12 mouse cellular contexts compared by ENCODE assay signal in the genomic region with DNA sequence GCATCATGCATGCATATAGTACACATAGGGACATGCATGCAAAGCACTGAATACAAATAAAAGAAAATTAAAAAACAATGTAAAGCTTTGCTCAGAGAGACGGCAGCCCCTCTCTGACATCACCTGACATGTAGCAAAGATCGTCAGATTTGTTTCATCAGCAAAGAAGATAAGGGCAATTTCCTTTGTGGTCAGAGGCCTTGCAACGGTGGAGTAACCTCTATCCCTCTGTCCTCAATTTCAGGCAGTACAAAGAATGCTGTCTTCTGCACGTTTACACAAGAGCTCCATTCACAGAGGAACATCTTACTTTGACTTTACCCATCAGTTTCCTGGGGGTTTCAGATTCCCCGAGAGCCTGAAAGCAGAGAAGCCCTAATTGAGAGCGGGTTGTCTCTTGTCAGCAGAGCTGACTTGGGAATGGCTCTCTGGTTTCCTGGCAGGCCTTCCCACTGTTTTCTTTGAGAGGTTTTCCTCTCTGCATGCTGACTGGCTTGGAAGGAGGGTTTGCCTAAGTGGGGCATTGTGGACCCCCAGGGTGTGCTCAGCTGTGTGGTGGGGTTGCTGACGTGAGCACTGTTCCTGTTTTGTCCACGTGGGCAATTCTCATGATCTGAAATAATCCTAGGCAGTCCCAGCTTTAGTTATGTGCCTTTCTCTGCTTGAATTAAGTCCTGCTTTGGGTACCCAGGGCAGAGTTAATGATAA.
DNase-seq lines count a peak whose midpoint lies in the region; ATAC-seq lines count a peak whose summit lies in the region.
"Had no signal": no experiment of that assay in that cellular context is flagged by ENCODE, and none has a peak within 500 bp of the region (broad histone marks: within the 10 kb centered on the region; RNA-seq: fewer than 3 reads in every experiment).

No protein-coding gene starts in this region.

- DNase-seq in hindbrain, embryonic 10.5 days (ENCODE audit: low spot score) = peak; percentile 18
- peak; percentile 3 to 6 for DNase-seq in cerebellum, postnatal 36 days
- peak; percentile 6 for DNase-seq in mesoderm, embryonic 11.5 days (ENCODE audit: low read depth, low spot score)
- no peak for DNase-seq in lung, adult 18-20 months
- no peak for DNase-seq in kidney, adult 18-20 months
- DNase-seq: adrenal gland, adult 2 months; kidney, adult 9 months; thymus, adult 18-20 months had no signal

- H3K27me3 ChIP-seq in hindbrain, embryonic 10.5 days (ENCODE audit: insufficient read depth, poor library complexity, severe bottlenecking) = no peaks in the 10 kb centered on the region
- H3K27me3 ChIP-seq in hindbrain, embryonic 12.5 days = no peaks in the 10 kb centered on the region
- no peaks in the 10 kb centered on the region for H3K27me3 ChIP-seq in embryonic facial prominence, embryonic 12.5 days
- H3K27me3 ChIP-seq in liver, embryonic 12.5 days (replicated peaks) = no peaks in the 10 kb centered on the region

- ATAC-seq in hindbrain, embryonic 12.5 days (ENCODE audit: low FRiP score) = no peak
- 0 out of 2 replicates have a peak, but pooled peaks have one; percentile 60 for ATAC-seq in embryonic facial prominence, embryonic 12.5 days (ENCODE audit: insufficient number of reproducible peaks, insufficient read depth, low FRiP score, low TSS enrichment)
- no peak for ATAC-seq in liver, embryonic 12.5 days

- H3K36me3 ChIP-seq in hindbrain, embryonic 10.5 days = peaks cover 38% of the 10 kb centered on the region
- peaks cover 7% of the 10 kb centered on the region for H3K36me3 ChIP-seq in hindbrain, embryonic 12.5 days
- peaks cover 21% of the 10 kb centered on the region for H3K36me3 ChIP-seq in embryonic facial prominence, embryonic 12.5 days
- no peaks in the 10 kb centered on the region; the same call in 1 of the 2 replicates for H3K36me3 ChIP-seq in liver, embryonic 12.5 days

- WGBS in hindbrain, embryonic 10.5 days = 22% methylated on average over 8 of the region's 8 CpGs
- 27% methylated on average over 8 of the region's 8 CpGs for WGBS in hindbrain, embryonic 12.5 days
- 11% methylated on average over 8 of the region's 8 CpGs for WGBS in embryonic facial prominence, embryonic 12.5 days
- WGBS in liver, embryonic 12.5 days (ENCODE audit: insufficient replicate concordance) = 21% methylated on average over 8 of the region's 8 CpGs

- H3K4me1 ChIP-seq in hindbrain, embryonic 10.5 days (replicated peaks) = peaks cover 9% of the 10 kb centered on the region; the same call in 1 of the 2 replicates
- peaks cover 9% of the 10 kb centered on the region for H3K4me1 ChIP-seq in hindbrain, embryonic 12.5 days
- peaks cover 15% of the 10 kb centered on the region for H3K4me1 ChIP-seq in embryonic facial prominence, embryonic 12.5 days
- H3K4me1 ChIP-seq in liver, embryonic 12.5 days = no peaks in the 10 kb centered on the region

- no peak overlapping the region for H3K4me2 ChIP-seq in hindbrain, embryonic 12.5 days (replicated peaks)
- no peak overlapping the region for H3K4me2 ChIP-seq in embryonic facial prominence, embryonic 12.5 days (replicated peaks)
- no peak overlapping the region for H3K4me2 ChIP-seq in liver, embryonic 12.5 days

- peak overlapping the region; percentile 35; the same call in 1 of the 2 replicates for H3K27ac ChIP-seq in hindbrain, embryonic 10.5 days
- no peak overlapping the region; the same call in 1 of the 2 replicates for H3K27ac ChIP-seq in hindbrain, embryonic 12.5 days
- peak overlapping the region; percentile 69 for H3K27ac ChIP-seq in embryonic facial prominence, embryonic 12.5 days
- H3K27ac ChIP-seq in liver, embryonic 12.5 days = no peak overlapping the region
- H3K27ac ChIP-seq: macrophage had no signal

- H3K4me3 ChIP-seq in hindbrain, embryonic 10.5 days = no peak overlapping the region
- no peak overlapping the region for H3K4me3 ChIP-seq in hindbrain, embryonic 12.5 days
- H3K4me3 ChIP-seq in embryonic facial prominence, embryonic 12.5 days = no peak overlapping the region
- no peak overlapping the region for H3K4me3 ChIP-seq in liver, embryonic 12.5 days

- H3K9ac ChIP-seq in hindbrain, embryonic 12.5 days = no peak overlapping the region
- H3K9ac ChIP-seq in embryonic facial prominence, embryonic 12.5 days = no peak overlapping the region
- H3K9ac ChIP-seq in liver, embryonic 12.5 days = no peak overlapping the region

- H3K9me3 ChIP-seq in hindbrain, embryonic 10.5 days = no peaks in the 10 kb centered on the region
- H3K9me3 ChIP-seq in hindbrain, embryonic 12.5 days (replicated peaks) = no peaks in the 10 kb centered on the region
- H3K9me3 ChIP-seq in embryonic facial prominence, embryonic 12.5 days = no peaks in the 10 kb centered on the region
- no peaks in the 10 kb centered on the region for H3K9me3 ChIP-seq in liver, embryonic 12.5 days (replicated peaks)

Comparison
In these comparisons a context has a peak if more than half of its experiments do, and no peak if none do; other contexts are left out.
1. H3K27ac ChIP-seq: peak in hindbrain, embryonic 10.5 days (single experiment) and embryonic facial prominence, embryonic 12.5 days (single experiment); none in hindbrain, embryonic 12.5 days (single experiment) and liver, embryonic 12.5 days (single experiment).
2. DNase-seq: peak in hindbrain, embryonic 10.5 days (single experiment), cerebellum, postnatal 36 days (2 of 2) and mesoderm, embryonic 11.5 days (single experiment); none in lung, adult 18-20 months (0 of 2) and kidney, adult 18-20 months (single experiment).